Mouse (Mus musculus) stomach, embryonic 15.5 days (tissue): ENCODE measurements around the gene Rnf11. TPM values are rescaled to one million over a fixed set of nuclear protein-coding genes. Genes with fewer than 3 reads are reported as not detected.
A peak's percentile ranks its signal among the peaks of the same experiment; 100 is the strongest.

ENCODE experiments used
- ATAC-seq: fragments of 200-750 bp; cut with Nextera tagmentation; 2 replicates; pipeline ENCODE4 v1.8.0; 2017; ENCODE audit warnings: low read depth, moderate number of reproducible peaks, moderate TSS enrichment; ENCODE audit not compliant: insufficient read depth, low FRiP score
- H3K27ac ChIP-seq: fragments of 300-500 bp; sonication (generic); 2 replicates; pipeline ENCODE4 v1.5.1; 2015; ENCODE audit warnings: mild to moderate bottlenecking, inconsistent platforms
- H3K27me3 ChIP-seq: fragments of 300-500 bp; sonication (generic); replicated peaks from 2 replicates; pipeline ENCODE4 v1.6.1; 2015; ENCODE audit warnings: inconsistent platforms
- H3K36me3 ChIP-seq: fragments of 300-500 bp; sonication (generic); 2 replicates; pipeline ENCODE4 v1.6.1; 2015; ENCODE audit warnings: inconsistent platforms
- H3K4me1 ChIP-seq: fragments of 300-500 bp; sonication (generic); 2 replicates; pipeline ENCODE4 v1.6.1; 2015; ENCODE audit warnings: inconsistent platforms
- H3K4me2 ChIP-seq: fragments of 300-500 bp; sonication (generic); 2 replicates; pipeline ENCODE4 v1.6.1; 2015; ENCODE audit warnings: mild to moderate bottlenecking, inconsistent platforms
- H3K4me3 ChIP-seq: fragments of 300-500 bp; sonication (generic); replicated peaks from 2 replicates; pipeline ENCODE4 v1.5.1; 2015; ENCODE audit warnings: inconsistent platforms
- H3K9ac ChIP-seq: fragments of 300-500 bp; sonication (generic); 2 replicates; pipeline ENCODE4 v1.6.1; 2015; ENCODE audit warnings: inconsistent platforms
- H3K9me3 ChIP-seq: fragments of 300-500 bp; sonication (generic); 2 replicates; pipeline ENCODE4 v1.6.1; 2016; ENCODE audit warnings: inconsistent platforms
- WGBS: fragments of 180-500 bp; shearing (Covaris S2); methylation state at CpG from one replicate; pipeline ENCODE4 v1.1.7; 2015; 5-methylcytosine and 5-hydroxymethylcytosine counted together
- polyA plus RNA-seq: library from polyadenylated mRNA; unstranded; fragments of >200 nt; fragmentation: Nextera tagmentation; extraction: Ambion mirVana; gene quantifications from 2 replicates; pipeline ENCODE4 v1.2.1, GENCODE M21; 2015

Gene Rnf11
- polyA plus RNA-seq, 1 experiment from 2014 or later: 37.0 TPM

DNA sequence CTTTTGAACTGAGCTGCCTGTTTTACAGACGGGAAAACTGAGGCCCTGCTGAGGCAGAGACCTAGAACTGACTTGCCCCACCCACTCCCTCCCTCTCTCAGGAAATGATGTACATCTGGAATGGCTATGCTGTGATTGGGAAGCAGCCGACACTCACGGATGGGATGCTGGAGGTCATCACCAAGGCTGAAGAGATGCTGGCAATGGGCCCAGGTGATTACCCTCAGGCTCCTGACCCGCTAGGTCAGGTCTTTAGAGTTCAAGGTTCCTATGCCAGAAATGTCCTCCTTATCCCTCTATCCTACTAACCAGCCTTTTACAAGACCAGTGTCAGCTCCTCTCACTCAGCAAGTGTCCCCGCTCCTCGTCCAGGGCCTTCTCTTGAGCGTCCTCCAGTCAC is 42.4 kb downstream of the Rnf11 start:
- Histone ChIP-seq H3K4me2 (no peak overlapping the region), H3K9me3 (no peaks in the 10 kb centered on the region), H3K4me1 (no peaks in the 10 kb centered on the region), H3K4me3 (no peak overlapping the region), H3K27me3 (no peaks in the 10 kb centered on the region), H3K36me3 (no peaks in the 10 kb centered on the region), H3K9ac (no peak overlapping the region), H3K27ac (no peak overlapping the region)
- 84% methylated on average over 7 of the region's 7 CpGs for WGBS
- no peak for ATAC-seq

DNA sequence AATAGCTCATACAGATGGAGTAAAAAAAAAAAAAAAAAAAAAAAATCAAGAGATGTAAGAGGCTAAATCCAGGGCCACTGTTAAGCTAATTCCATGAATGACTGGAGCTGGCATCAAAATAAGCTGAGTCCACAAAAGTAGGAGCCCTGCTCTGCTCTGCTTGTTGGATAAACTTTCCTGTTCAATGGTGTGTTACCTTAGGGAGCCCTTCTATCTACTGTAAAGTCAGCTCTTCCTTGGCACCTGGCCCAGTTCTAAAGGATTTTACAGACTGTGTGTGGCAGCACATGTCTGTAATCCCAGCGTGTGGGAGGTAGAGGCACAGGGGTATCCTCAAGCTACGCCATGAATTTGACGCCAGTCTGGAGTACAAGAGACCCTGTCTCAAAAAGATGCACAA is 43.5 kb downstream of the Rnf11 start:
- H3K4me2 ChIP-seq: no peak overlapping the region
- H3K4me1 ChIP-seq: no peaks in the 10 kb centered on the region
- no peaks in the 10 kb centered on the region for H3K27me3 ChIP-seq
- no peak overlapping the region for H3K4me3 ChIP-seq
- H3K27ac ChIP-seq: no peak overlapping the region
- no peaks in the 10 kb centered on the region for H3K36me3 ChIP-seq
- ATAC-seq: no peak
- H3K9ac ChIP-seq: no peak overlapping the region
- no peaks in the 10 kb centered on the region for H3K9me3 ChIP-seq
- 92% methylated on average over 3 of the region's 3 CpGs for WGBS

DNA sequence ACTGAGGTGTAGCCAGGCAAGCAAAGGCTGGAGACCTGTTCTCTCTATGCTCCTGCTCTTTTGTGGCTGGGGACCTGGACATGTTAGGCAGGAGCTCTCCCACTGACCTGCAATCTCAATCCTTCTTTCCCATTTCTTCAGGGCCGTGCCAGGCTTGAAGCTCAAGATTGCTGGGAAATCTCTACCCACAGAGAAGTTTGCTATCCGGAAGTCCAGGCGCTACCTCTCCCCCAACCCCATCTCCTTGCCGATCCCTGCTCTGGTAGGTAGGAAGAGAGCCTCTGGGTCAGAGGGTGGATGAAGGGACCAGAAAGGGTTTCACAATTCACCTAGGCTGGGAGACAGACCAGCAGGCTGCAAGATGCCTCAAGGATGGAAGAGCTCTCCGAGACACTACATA is 44.1 kb downstream of the Rnf11 start:
- no peaks in the 10 kb centered on the region for H3K4me1 ChIP-seq
- no peak overlapping the region for H3K27ac ChIP-seq
- no peaks in the 10 kb centered on the region for H3K27me3 ChIP-seq
- no peak for ATAC-seq
- no peak overlapping the region for H3K9ac ChIP-seq
- 93% methylated on average over 5 of the region's 5 CpGs for WGBS
- no peak overlapping the region for H3K4me3 ChIP-seq
- no peaks in the 10 kb centered on the region for H3K9me3 ChIP-seq
- no peak overlapping the region for H3K4me2 ChIP-seq
- no peaks in the 10 kb centered on the region for H3K36me3 ChIP-seq

DNA sequence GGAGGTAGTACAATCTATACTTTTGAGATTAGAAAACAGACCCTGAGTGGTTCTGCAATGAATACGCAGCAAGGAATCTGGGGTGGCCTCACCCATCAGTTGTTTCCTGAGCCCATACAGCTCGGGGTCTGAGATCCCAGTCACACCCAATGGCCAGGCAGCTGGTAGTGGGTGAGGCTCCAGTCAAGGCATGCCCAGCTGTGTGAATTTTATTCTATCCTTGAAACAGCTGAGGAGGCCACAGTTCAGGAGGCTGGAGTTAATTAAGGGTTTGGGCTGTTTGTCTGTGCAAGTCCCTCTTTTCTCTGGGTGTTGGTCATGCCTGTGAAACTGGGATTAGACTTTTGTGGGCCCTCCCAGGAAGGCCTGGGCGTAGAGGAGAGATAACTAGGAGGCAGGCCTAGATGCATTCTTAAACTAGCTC is 44.7 kb downstream of the Rnf11 start:
- WGBS: 65% methylated on average over 3 of the region's 3 CpGs
- Histone ChIP-seq H3K4me1 (no peaks in the 10 kb centered on the region), H3K9me3 (no peaks in the 10 kb centered on the region), H3K36me3 (no peaks in the 10 kb centered on the region), H3K4me2 (no peak overlapping the region), H3K27me3 (no peaks in the 10 kb centered on the region), H3K27ac (peak overlapping the region; percentile 49; the same call in 1 of the 2 replicates), H3K4me3 (no peak overlapping the region), H3K9ac (no peak overlapping the region)
- ATAC-seq: peak; percentile 81

- ATAC-seq: no peak
- H3K9me3 ChIP-seq: no peaks in the 10 kb centered on the region
- no peak overlapping the region; the same call in 1 of the 2 replicates for H3K27ac ChIP-seq
- no peaks in the 10 kb centered on the region for H3K27me3 ChIP-seq
- no peaks in the 10 kb centered on the region for H3K4me1 ChIP-seq
- no peak overlapping the region for H3K4me2 ChIP-seq
- no peaks in the 10 kb centered on the region for H3K36me3 ChIP-seq
- H3K4me3 ChIP-seq: no peak overlapping the region
- WGBS: 75% methylated on average over 8 of the region's 8 CpGs
- H3K9ac ChIP-seq: no peak overlapping the region
Measured at GRCm38 (mm10) chr4:109439101-109439500, 45.4 kb downstream of the Rnf11 start.

GRCm38 (mm10) chr4:109437913-109438878 is 46.3 kb downstream of the Rnf11 start:
- no peak for ATAC-seq
- 52% methylated on average over 9 of the region's 9 CpGs for WGBS

DNA sequence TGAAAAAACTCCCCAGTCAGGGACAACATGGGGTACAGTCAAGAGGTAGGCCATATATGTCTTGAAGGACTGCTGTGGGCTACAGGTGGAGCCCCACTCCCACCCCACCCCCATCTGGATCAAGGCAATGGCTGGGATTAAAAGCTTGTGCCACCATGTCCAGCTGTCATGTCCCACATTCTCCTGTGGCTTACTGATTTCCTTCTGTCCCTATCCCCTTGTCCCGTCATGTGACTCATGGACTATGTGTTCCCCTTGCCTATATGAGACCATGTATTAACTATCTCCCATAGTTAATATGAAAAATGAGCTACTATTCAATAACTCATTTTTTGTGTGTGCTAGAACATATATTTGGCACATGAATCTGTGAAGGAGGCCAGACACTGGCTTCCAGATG is 50.3 kb downstream of the Rnf11 start:
- ATAC-seq: no peak
- Histone ChIP-seq H3K9ac (no peak overlapping the region), H3K4me2 (no peak overlapping the region), H3K9me3 (no peaks in the 10 kb centered on the region), H3K4me1 (0 out of 2 replicates have a peak, but pooled peaks cover 7% of the 10 kb centered on the region), H3K27ac (no peak overlapping the region), H3K4me3 (no peak overlapping the region), H3K27me3 (no peaks in the 10 kb centered on the region), H3K36me3 (no peaks in the 10 kb centered on the region)
- 96% methylated on average over 1 of the region's 1 CpGs for WGBS

More at GRCm38 (mm10) chr4:109437913-109438878, 46.3 kb downstream of the Rnf11 start:
- Histone ChIP-seq H3K4me3 (no peak overlapping the region), H3K9me3 (no peaks in the 10 kb centered on the region), H3K4me1 (no peaks in the 10 kb centered on the region), H3K9ac (no peak overlapping the region), H3K4me2 (no peak overlapping the region), H3K27me3 (no peaks in the 10 kb centered on the region), H3K36me3 (no peaks in the 10 kb centered on the region), H3K27ac (no peak overlapping the region)

GRCm38 (mm10) chr4:109433641-109434040 is 50.9 kb downstream of the Rnf11 start:
- WGBS: 56% methylated on average over 6 of the region's 6 CpGs
- no peaks in the 10 kb centered on the region for H3K36me3 ChIP-seq
- no peak for ATAC-seq
- H3K9ac ChIP-seq: no peak overlapping the region
- H3K27me3 ChIP-seq: no peaks in the 10 kb centered on the region
- H3K4me2 ChIP-seq: no peak overlapping the region
- H3K27ac ChIP-seq: no peak overlapping the region
- H3K4me3 ChIP-seq: no peak overlapping the region
- 0 out of 2 replicates have a peak, but pooled peaks cover 7% of the 10 kb centered on the region for H3K4me1 ChIP-seq
- no peaks in the 10 kb centered on the region for H3K9me3 ChIP-seq

DNA sequence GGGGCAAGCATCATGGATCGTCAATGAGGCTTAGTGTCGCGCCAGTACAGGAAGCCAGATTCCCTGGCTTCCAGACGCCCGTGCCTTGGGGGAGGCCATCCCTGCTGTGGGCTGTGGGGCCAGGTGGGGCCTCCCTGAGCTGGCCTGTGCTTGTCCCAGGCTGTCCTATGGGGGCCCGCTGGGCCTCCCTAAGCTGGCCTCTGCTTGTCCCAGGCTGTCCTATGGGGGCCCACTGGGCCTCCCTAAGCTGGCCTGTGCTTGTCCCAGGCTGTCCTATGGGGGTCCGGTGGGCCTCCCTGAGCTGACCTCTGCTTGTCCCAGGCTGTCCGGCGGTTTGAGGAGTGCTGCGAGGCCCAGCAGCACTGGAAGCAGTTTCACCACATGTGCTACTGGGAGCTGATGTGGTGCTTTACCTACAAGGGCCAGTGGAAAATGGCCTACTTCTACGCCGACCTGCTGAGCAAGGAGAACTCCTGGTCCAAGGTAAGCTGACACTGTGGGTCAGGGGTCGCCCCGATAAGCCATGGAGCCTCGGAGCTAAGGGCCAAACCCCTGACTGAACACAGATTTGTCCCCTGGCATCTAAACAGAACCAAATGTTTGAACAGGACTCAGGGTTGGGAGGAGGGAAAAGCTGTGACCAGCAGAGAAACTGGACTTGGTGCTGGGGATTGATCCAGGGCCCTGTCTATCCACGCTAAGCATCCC is 51.7 kb downstream of the Rnf11 start:
- Histone ChIP-seq H3K4me3 (no peak overlapping the region), H3K4me2 (no peak overlapping the region), H3K27ac (no peak overlapping the region), H3K4me1 (0 out of 2 replicates have a peak, but pooled peaks cover 7% of the 10 kb centered on the region), H3K27me3 (no peaks in the 10 kb centered on the region), H3K9ac (no peak overlapping the region), H3K9me3 (no peaks in the 10 kb centered on the region), H3K36me3 (no peaks in the 10 kb centered on the region)
- no peak for ATAC-seq
- WGBS: 68% methylated on average over 16 of the region's 16 CpGs

DNA sequence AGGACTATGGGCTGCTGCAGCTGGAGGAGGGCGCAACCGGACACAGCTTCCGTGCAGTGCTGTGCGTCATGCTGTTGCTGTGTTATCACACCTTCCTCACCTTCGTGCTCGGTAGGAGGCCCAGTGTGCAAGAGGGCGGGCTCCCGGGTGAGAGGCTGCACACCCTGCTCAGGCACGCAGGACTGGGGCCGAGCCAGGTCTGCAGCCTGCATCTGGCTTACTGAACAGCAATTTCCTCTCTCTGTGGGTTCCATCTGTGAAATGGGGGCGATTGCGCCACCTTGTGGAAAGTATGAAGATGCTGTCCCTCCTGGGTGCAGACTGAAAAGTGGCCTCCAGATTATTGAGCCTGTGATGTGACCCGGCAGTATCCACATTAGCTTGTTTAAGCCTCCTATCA is 53.7 kb downstream of the Rnf11 start:
- 0 out of 2 replicates have a peak, but pooled peaks cover 7% of the 10 kb centered on the region for H3K4me1 ChIP-seq
- no peak overlapping the region for H3K9ac ChIP-seq
- no peaks in the 10 kb centered on the region for H3K36me3 ChIP-seq
- WGBS: 41% methylated on average over 13 of the region's 13 CpGs
- H3K9me3 ChIP-seq: no peaks in the 10 kb centered on the region
- no peaks in the 10 kb centered on the region for H3K27me3 ChIP-seq
- ATAC-seq: peak; percentile 84
- H3K4me2 ChIP-seq: no peak overlapping the region
- no peak overlapping the region for H3K27ac ChIP-seq
- H3K4me3 ChIP-seq: no peak overlapping the region

DNA sequence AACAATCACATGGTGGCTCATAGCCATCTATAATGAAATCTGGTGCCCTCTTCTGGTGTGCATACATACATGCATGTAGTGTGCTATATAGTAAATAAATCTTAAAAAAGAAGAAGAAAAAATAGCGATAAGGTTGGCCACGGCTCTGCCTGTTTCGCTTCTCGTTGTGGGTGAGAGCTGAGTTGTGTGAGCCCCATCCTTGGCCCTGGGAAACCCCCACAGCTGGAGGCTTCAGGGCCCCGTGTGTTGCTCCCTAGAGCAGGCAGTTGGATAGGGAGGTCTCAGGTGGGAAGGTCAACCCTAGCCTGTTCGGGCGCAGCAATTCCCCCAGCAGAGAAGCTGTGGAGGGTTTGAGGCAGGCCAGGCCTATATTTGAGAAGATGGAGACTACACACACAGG is 54.3 kb downstream of the Rnf11 start:
- H3K9me3 ChIP-seq: no peaks in the 10 kb centered on the region
- H3K27ac ChIP-seq: no peak overlapping the region
- 82% methylated on average over 7 of the region's 7 CpGs for WGBS
- no peak for ATAC-seq
- no peak overlapping the region for H3K9ac ChIP-seq
- no peaks in the 10 kb centered on the region for H3K27me3 ChIP-seq
- no peaks in the 10 kb centered on the region for H3K36me3 ChIP-seq
- H3K4me3 ChIP-seq: no peak overlapping the region
- 0 out of 2 replicates have a peak, but pooled peaks cover 7% of the 10 kb centered on the region for H3K4me1 ChIP-seq
- no peak overlapping the region for H3K4me2 ChIP-seq

GRCm38 (mm10) chr4:109427058-109427457 is 57.5 kb downstream of the Rnf11 start:
- 58% methylated on average over 1 of the region's 1 CpGs for WGBS
- H3K27me3 ChIP-seq: no peaks in the 10 kb centered on the region
- H3K36me3 ChIP-seq: no peaks in the 10 kb centered on the region
- H3K4me1 ChIP-seq: no peaks in the 10 kb centered on the region
- no peak overlapping the region for H3K4me3 ChIP-seq
- no peak overlapping the region for H3K4me2 ChIP-seq
- no peak overlapping the region for H3K9ac ChIP-seq
- no peaks in the 10 kb centered on the region for H3K9me3 ChIP-seq
- ATAC-seq: no peak
- no peak overlapping the region for H3K27ac ChIP-seq
